Mouse (Mus musculus) cerebral cortex, adult 2 months (tissue): ENCODE data around the gene Ctc1.

Experiments used
- WGBS: fragments of 180-500 bp; shearing (Covaris S2); methylation state at CpG from one replicate; pipeline ENCODE4 v1.1.7; 2018; 5-methylcytosine and 5-hydroxymethylcytosine counted together

Ctc1 gene

DNA sequence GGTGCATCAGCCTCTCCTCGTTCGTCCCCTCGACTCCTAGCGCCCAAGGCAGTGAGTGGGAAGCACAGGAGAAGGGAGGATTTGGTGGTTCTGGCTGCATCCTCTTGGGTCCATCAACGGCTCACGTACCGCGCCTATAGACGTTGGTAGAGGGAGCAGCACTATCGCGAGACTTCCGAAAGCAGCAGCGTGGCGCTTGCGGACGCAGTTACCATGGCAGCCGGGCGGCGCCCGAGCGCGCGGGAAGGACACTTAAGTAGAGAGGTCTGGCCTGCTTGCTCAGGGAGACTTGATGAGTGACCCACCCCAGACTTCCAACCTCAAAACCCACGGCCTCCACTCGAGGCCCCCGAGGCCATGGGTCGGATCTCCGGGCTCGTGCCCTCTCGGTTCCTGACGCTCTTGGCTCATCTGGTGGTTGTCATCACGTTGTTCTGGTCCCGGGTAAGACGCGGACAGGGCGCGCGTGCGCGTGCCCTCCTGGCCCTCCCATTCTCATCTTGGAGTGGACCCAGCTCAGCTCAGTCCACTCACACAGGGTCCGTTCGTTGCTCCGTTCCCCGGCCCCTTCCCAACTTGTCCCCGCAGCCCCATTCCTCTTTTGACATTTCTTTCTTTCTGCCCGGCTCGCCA is 55.0 kb downstream of the Ctc1 start, which contains the start of gene Tmem107:
TSS of gene Tmem107 (plus strand) at position 217 of the 633 bp plus-strand sequence.
- under 1% methylated on average over 47 of the region's 47 CpGs for WGBS

DNA sequence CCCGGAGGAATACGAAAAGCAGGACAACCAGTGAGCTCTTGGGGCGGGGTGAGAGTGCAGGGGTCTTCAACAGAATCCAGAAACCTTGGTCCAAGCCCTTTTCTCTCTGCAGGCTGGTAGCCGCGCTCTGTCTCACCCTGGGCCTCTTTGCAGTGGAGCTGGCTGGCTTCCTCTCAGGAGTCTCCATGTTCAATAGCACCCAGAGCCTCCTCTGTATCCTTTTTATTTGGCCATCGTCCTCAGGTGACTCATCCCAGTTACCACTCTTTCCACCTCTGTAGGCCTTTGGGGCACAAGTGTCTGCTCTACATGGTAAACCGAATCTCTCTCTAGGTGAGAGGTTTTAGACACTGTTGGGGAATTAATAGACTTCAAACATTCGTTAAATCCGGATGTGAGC is 55.6 kb downstream of the Ctc1 start:
- WGBS = 14% methylated on average over 9 of the region's 9 CpGs

DNA sequence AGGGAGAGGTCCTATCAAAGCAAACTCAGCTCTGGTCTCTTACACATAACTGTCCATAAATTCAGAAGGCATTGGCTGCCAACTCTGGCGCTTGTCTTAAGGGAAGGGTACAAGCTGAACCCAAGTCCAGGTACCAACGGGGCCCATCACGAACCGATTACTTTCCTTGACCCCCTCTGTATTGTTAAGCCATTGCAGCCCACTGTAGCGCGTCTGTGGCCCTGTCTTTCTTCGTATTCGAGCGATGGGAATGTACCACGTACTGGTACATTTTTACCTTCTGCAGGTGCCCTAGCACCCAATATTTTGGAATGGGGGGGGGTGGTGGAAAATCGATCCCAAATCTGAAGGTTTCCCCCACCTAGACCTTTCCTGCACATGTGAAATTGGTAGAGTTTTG is 56.5 kb downstream of the Ctc1 start:
- 74% methylated on average over 11 of the region's 11 CpGs for WGBS

DNA sequence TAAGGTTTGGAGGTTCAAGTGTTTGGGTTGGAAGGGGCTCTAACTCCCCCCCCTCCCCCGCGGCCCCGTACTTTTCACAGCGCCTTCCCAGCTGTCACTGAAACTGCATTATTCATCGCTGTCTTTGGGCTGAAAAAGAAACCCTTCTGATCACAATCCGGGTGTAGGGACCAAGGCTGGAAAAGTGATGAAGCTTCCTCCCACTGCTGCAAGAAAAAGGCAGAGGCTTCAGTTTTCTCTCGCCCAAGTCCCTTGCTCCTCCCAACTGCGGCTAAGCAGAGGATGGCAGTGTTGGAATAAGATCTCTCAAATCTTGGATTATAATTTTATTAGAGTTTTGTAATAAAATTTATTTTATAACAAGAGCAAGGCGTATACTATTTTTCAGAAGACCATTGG is 57.0 kb downstream of the Ctc1 start:
- 4% methylated on average over 9 of the region's 9 CpGs for WGBS

DNA sequence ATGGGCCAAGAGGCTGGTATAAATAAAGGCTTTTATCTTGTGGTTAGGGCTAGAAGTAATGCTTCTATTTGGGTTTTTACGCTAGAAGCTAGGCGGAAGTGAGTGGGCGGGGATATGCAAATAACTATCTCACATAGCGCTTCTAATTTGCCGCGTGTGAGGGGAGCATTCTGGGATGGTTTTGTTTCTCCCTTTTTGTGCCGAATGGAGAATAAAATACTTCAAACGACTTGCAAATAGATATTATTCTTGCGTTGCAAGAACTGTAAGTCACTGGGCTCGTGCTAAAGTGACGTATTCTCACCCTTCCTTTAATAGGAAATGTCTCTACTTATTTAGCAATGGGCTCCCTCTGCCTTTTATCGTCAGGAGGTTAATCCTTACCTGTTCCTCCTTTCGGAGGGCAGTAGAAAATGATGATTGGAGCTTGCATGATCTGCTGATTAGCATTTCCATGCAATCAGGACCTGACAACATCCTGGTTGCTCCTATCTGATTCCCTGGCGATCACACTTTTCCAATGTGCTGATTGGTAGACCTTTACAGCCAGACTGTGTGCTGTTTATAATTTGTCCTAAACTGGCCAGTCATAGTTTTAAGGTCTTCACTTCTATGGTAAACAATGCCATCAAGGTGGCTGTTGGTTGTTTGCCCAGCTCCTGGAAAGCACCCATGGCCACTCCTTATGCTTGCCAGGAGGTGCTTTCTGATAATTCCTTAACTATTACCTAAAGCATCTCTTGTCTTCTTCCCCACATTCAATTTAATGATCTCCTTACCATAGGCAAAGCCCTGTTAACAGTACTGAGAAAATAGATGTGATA is 57.6 kb downstream of the Ctc1 start:
- WGBS = under 1% methylated on average over 14 of the region's 14 CpGs

DNA sequence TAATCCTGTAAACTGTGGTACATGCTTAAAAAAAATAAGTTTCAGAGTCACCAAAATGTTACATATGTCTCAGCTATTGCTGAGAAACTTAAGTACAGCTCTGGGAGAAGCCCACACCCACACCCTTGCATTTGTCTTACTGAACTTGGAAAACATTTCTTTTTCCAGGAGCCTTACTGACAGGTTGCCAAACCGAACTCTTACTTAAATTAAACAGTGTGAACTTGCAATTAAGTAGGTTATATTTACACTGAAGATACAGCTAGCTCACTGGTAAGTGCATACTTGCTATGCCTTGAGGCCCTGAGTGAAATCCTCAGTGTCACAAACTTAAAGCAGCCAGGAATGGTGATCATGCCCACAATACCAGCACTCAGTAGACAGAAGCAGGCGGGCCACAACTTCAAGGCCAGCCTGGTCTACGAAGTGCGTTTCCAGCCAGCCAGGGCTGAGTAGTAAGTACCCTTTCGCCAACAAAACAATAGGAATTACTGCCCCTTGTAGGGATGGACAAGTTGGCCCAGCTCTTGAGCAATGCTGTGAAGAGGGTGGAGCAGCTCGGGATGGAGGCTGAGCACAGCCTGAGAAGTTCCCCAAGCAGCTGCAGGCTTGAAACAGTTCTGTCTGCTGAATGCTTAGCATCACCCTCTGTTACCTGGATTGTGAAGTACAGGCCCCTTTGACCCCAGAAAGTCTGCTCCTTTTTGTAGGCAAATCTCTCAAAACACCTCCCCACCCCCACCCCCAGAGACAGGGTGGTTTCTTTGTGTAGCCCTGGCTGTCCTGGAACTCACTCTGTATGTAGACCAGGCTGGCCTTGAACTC is 58.5 kb downstream of the Ctc1 start:
- 23% methylated on average over 6 of the region's 6 CpGs for WGBS

DNA sequence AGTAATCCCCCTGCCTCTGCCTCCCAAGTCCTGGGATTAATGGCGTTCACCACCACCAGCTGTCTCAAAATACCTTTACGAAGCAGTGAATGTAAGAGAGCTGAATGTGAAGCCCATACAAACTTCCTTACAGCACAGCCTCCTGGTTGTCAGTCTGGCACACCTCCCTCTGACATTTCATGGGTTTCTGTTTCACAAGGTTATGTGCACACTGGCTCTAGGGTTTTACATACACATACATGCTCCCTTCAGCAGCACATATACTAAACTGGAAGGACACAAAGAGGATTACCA is 59.0 kb downstream of the Ctc1 start:
- WGBS = 44% methylated on average over 2 of the region's 2 CpGs

DNA sequence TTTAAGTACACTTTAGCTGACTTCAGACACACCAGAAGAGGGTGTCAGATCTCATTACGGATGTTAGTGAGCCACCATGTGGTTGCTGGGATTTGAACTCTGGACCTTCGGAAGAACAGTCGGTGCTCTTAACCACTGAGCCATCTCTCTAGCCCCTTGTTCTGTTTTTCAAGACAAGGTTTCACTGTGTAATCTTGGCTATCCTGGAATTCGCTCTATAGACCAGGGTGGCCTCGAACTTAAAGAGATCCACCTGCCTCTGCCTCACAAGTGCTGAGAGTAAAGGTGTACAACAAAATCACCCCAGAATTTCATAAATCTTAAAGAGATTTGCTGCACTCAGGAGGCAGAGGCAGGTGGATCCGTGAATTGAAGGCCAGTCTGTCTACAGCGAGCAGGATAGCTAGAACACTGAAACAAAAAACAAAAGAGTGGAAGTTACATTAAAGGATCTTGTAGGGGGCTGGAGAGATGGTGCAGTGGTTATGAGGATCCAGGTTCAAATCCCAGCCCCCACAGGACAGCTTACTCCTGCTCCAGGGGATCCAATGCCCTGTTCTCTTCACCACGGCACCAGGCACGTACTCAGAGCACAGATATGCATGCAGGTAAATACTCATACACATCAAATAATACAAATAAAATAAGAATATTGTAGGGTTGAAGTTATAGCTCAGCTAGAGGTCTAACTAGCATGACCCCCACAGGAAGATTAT is 60.2 kb downstream of the Ctc1 start:
- WGBS = 59% methylated on average over 9 of the region's 9 CpGs

DNA sequence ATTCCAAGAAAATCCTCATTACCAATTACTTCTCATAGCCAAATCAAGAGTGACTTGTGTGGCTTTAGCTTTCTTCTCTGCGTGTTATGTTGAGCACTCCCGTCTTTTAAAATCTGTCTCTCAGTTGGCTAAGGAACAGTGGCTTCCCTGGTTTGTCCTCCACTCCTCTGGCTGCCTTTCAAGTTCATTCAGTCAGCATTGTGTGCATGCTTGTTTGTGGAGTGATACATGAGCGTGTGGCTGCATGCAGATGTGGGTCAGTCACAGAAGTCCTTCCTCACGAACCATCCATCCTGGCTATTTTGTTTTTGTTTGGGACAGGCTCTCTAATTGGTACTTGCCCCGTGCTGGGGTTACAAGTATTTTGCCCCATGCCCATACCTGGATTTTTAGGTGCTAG is 60.9 kb downstream of the Ctc1 start:
- WGBS = 40% methylated on average over 5 of the region's 5 CpGs

DNA sequence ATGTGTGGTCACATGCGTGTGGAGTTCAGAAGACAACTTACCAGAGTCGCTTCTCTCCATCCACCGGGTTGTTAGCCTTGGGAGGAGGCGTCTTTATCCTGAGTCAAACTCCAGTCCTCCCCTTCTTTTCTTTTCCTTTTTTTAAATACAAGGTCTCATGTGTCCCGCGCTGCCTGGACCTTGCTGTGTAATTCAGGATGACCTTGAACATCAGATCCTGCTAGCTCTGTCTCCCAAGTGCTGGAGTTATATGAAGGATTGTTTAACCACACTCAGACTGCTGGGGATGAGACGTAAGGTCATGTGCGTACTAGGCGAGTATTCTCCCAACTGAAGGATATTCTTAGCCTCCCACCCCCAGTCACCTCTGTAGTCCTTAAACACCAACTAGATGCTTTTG is 61.6 kb downstream of the Ctc1 start:
- WGBS = 91% methylated on average over 9 of the region's 9 CpGs

DNA sequence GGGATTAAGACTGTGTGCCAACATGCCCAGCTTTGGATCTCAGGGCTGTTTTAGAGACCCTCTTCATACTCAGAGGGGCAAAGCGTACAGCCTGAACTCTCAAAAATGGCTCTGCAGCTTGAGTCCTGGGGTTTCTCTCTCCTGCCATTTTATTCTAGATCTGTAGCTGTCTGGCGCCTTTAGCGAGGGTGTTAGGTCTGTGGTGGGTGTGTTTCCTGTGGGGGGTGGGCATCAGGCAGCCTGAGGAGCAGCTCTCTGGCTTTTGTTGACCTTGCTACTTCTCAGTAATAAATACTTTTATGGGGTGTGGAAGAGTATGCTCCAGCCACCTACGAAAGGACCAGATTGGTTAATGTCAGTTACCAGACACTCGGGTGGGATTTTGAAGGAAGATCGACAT is 62.3 kb downstream of the Ctc1 start:
- 91% methylated on average over 6 of the region's 6 CpGs for WGBS

DNA sequence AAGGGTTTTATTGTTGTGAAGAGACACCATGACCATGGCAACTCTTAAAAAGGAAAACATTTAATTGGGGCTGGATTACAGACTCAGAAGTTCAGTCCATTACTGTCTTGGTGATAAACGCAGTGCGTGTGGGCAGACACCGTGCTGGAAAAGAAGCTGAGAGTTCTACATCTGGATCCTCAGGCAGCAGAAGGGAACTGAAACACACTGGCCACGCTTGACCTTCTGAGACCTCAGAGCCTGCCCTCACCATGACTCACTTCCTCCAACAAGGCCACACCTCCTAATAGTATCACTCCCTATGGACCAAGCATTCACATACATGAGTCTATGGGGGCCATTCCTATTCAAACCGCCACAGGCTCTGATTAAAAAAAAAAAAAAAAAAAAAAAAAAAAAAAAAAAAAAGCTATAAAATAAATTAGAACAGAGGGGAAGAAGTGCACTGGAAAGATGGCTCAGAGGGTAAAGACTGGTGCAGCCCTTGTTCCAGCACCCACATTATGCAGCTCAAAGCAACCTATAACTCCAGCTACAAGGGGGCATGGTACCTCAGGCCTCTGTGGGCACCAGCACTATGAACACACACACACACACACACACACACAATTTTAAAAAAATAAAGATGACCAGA is 63.2 kb downstream of the Ctc1 start:
- 72% methylated on average over 5 of the region's 5 CpGs for WGBS

DNA sequence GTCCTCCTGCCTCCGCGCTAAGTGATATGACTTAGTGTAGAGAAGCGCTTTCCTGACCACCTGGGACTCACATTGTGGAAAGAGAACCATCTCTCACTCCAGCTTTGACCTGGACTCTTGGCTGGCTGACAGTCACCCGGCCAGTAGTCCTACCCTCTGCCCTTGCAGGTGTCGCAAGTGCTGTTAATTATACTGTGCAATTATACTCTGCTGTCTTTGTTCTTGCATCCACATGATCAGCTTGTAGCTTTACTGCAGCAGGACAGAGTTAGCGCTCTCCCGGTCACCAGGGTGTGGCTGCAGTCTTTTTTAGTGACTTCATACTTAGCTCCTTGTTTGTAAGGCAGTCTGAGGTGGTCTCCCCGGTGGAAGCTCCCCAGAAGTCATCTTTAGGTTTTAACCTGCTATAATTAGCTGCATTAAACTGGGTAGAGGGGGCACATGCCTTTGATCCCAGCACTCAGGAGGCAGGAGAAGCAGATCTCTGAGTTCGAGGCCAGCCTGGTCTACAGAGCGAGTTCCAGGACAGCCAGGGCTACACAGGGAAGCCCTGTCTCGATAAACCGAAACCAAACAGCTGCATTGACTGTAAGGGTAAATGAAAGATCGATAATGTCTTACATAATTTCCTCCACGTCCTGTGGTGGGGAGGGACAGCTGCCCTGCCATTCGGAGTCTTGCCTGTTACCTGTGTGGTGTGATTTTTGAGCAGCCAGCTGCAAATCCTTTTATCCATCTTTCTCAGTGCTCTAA is 64.6 kb downstream of the Ctc1 start:
- 88% methylated on average over 15 of the region's 15 CpGs for WGBS

DNA sequence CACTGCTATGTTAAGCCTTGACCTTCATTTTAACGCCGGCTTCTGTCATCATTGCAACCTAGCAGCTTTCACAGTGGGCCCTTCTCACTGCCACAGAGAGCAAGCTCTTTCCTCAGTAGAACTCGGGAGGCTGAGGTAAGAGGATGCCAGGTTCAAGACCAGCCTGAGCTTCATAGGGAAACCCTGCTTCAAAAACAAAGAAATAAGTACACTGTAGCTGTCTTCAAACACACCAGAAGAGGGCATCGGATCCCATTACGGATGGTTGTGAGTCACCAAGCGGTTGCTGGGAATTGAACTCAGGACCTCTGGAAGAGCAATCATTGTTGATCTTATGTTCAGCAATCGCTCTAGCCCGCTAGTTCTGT is 65.1 kb downstream of the Ctc1 start:
- WGBS = 90% methylated on average over 8 of the region's 8 CpGs

DNA sequence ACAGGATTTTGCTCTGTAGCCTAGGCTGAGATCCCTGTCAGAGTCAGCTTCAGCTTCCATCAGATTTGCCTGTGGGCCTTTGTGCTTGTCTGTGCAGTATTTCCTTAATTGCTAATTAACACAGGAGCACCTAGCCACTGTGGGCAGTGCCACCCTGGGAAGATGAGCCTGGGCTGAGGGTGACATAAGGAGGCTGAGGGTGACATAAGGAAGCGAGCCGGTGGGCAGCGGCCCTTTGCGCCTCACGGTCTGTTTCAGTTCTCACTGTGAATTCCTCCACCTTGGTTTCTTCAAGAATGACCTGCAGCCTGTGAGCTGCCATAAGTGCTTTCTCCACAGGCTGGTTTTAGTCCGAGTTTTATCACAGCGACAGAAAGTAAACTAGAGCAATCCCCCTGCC is 65.9 kb downstream of the Ctc1 start:
- 90% methylated on average over 7 of the region's 7 CpGs for WGBS

DNA sequence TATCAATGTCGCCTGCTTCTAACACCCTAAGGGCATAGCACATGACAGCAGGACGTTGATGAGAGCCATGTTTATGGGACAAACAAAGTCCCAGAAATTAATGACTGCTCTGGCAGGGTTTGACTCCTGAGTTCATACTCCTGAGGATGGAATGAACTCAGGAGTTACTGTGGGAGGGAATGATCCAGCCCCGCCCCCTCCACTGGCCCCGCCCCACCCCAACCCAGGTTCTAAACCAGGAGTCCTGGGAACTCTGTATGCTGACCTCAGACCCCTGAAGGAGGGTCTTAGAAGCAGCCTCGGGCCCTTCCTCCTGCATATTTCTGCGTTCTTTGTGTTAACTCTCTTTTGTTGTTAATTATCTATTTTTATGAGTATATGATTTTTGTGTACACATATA is 69.9 kb downstream of the Ctc1 start:
- 79% methylated on average over 6 of the region's 6 CpGs for WGBS
